Mouse (Mus musculus) liver (tissue): ENCODE results near the gene Tmem206.

Experiments
- DNase-seq: peaks from one replicate; pipeline ENCODE4 v3.0.0-alpha.2; 2020; ENCODE audit warnings: mixed read lengths

Tmem206 gene

DNA sequence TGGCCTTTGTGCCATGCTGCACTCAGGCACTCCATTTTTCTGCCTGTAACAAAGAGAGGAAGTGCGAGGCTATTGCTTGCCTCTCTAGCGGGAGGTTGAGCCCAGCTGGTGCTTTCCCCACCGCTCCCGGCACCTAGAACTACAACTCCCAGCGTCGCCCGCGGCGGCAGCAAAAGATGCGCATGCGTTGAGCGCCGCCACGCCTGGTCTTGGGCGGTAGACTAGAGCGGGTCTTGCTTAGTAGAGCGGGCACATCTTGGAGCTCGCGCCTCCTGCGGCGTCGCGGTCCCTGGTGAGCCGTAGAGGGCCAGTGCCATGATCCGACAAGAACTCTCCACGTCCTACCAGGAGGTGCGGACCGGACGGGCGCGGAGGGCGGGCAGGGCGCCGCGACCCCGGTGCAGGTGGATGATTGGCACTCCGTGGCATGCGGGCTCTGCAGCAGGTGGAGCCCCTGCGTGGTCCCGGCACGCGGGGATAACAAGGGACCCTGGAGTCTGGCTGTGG lies at the start of gene Tmem206:
Gene Tmem206 (plus strand): TSS at position 187 of the 507 bp plus-strand sequence.
- peak; percentile 96 for DNase-seq

DNA sequence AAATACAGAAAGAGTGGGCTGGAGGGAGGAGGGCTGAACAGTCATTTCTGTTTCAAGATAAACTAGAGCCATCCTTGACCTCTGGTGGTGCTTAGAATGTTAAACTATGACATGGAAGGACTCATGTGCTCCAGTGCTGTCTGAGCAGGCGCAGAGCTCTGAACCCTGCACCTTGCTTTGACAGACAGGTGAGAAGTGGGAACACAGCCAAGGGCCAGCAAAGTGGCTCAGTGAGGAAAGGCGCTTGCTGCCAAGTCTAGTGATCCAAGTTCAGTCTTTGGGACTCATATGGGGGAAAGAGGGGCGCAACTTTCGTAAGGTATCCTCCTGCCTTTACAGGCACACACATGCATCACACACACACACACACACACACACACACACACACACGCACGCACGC lies 49.5 kb upstream of the Tmem206 start:
- no peak for DNase-seq

DNA sequence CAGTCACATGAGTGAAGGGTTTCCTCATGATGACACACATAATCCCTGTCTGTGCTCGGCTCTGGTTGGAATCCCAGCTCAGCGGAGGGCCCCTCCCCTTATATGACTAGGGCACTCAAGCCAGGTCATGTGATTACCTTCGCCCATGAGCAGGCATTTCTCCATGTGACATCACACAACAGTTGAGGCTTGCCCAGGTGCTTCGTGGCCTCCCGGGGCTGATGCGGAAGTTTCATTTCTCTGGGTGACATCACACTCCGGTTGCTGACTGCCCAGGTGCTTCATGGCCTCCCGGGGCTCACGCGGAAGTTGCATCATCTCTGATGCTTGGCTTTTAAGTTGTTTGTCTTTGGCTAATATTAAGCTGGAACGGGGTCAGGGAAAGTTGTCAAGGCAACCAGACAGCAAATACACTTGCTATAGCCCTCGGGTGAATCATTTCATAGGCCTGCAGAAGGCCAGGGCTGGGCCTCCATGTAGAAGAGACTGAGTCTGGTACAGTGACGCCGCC lies 48.1 kb upstream of the Tmem206 start:
- DNase-seq = peak; percentile 47

DNA sequence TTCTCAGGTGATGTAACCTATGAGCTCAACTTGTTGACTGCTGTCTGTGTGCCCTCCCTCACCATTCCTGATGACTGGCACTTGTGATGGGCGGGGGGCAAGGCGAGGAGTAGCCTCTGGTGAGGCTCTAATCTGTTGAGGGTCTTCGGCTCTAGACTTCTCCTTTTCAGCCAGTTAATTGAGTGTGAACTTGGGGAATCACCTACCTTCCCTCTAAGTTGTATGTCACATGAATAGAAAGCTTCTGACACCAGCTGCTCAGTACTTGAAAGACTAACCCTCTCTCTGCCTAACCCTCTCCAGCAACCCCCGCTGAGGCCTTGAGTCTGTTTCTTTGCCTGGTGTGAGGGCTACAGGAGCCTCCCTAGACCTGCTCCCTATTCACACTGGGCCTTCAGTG lies 47.4 kb upstream of the Tmem206 start:
- no peak for DNase-seq

DNA sequence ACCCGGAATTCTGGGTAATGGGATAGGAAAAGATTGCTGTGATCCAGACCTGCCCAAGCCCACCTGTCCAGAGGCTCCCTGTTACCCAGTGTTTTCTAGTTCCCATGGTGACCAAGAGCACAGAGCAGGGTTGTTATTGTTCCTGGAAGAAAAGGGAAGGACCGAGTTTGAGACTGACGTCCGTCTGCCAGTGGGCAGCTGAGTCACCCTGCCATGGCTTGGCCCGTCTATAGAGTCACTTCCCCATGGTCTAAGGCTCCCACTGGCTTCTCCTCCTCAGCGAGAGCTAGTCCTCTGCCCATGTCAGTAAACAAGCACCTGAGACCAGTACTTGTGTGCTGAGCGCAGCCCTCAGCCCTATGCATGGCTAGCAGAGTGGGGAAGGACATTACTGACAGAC lies 44.5 kb upstream of the Tmem206 start:
- DNase-seq = no peak

DNA sequence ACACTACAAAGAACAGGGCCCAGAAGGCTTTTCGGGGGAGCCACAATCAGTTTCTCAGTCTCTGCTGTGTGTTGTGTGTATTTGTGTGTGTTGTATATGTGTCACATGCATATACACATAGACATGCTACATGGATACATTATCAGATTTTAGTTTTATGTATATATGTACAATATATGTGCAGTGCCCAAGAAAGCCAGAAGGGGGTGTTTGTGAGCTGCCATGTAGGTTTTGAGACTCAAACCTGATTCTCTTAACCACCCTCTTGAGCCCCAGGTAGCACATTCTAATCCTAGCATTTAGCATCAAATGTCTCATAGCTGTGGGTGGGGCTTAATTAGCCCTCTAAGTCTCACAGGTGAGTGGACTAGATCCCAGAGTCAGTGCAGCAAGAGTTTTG lies 43.4 kb upstream of the Tmem206 start:
- DNase-seq = no peak

DNA sequence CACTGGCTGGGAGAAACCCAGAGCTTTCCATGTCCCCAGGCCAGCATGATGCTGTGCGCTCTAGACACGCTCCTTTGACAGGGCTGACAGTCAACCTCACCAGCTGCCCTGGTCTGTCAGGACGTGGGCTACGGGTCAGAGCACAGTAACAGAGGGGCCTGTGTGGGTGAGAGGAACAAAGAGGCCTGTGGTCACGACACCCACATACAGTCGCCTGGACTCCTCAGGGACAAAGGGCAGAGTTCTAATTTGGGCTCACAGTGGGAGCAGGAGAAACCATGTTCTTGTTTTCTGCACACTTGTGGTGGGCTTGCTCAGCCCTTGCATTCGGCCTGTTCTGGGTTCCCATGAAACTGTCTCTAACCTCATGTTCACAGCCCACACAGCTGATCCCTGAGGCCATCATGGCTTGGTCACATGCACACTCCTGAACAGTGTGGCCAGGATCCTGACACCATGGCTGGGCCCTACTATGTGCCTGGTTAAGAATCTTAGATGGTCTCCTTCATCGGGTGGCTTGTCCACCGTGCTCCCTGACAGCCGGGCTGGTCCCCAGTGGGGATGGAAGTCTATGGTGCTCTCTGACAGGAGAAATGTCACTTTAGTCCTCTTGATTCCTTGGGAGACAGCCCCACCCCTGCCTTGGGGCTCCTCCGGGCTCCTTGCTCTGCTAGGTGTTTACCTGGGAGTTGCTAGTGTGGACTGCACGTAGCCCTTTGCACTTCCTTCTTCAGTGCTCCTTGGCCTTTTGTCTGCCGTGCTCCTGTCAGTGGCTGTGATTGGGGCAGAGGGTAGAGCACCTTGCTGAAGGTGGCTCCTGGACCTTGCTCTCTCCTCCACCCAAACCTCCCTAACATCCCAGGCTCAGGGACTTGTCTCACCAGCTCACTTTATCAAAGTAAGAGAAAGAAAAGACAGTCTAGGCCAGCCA lies 42.3 kb upstream of the Tmem206 start:
- DNase-seq = no peak

DNA sequence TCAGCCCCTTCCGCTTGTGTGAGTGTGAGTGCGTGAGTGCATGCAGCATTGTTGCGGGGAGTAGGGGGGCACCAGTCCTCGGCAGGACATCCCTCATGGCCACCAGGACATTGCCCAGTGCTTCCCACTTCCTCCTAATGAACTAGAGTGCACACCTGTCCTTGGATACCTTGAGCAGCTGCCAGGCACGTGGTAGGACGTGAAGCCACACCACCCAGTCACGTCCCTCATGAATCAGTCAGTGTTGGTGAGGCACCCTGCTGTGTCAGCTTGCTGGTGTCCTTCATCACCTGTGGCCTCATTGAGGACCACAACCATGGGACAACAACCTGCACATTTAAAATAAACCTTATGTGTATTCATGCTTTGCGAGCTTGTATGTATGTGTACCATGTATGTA lies 41.2 kb upstream of the Tmem206 start:
- DNase-seq = no peak

DNA sequence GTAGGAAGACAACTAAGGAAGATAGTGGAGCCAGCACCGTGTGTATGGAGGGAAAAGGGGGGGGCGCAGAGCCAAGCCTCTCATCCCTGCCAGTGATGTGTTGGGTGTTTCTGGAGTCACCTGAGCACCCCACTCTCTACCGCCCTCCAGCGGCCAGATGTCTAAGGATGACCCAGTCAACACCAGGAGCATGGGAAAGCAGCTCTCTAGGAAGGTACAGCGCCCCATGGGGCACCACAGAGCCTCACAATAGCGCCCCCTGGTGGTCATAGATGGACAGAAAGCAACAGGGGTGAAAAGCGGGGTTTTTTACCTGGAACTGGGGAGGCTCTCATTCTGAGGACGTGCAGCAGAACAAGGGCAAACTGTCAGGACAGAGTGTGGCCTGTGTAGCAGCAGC lies 37.0 kb upstream of the Tmem206 start:
- DNase-seq = peak; percentile 73

DNA sequence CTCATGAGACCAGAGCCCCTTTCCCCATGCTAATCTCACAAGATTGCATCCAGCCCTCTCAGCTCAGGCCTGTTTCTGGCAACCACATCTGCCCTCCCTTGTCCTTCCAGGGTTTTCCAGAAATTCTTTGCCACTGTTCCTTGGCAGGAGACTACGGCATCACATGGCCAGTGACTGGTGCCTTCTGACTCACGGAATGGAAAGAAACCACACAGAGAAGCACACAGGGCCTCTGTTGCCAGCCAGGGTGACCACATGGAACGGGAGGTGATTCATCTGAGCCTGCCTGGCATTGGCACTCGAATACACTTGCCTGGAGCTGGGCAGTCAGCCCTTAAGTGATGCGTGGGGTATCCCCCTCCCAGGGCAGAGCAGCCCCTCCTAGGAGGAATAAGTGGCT lies 33.4 kb upstream of the Tmem206 start:
- no peak for DNase-seq

DNA sequence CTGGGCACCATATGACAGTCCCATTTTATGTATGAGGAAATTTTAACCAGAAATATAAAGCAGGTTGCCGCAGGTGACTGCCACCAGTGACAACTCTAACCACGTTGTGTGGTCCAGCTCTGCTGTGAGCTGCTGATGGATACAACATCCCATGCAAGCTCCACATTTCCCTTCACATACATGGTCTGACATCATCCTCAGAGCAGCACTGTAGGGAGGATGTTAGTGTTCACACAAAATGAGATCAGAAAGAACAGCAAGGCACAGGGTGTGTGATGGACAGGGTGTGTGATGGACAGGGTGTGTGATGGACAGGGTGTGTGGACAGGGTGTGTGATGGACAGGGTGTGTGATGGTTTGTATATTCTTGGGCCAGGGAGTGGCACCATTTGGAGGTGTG lies 32.7 kb upstream of the Tmem206 start:
- DNase-seq = no peak

DNA sequence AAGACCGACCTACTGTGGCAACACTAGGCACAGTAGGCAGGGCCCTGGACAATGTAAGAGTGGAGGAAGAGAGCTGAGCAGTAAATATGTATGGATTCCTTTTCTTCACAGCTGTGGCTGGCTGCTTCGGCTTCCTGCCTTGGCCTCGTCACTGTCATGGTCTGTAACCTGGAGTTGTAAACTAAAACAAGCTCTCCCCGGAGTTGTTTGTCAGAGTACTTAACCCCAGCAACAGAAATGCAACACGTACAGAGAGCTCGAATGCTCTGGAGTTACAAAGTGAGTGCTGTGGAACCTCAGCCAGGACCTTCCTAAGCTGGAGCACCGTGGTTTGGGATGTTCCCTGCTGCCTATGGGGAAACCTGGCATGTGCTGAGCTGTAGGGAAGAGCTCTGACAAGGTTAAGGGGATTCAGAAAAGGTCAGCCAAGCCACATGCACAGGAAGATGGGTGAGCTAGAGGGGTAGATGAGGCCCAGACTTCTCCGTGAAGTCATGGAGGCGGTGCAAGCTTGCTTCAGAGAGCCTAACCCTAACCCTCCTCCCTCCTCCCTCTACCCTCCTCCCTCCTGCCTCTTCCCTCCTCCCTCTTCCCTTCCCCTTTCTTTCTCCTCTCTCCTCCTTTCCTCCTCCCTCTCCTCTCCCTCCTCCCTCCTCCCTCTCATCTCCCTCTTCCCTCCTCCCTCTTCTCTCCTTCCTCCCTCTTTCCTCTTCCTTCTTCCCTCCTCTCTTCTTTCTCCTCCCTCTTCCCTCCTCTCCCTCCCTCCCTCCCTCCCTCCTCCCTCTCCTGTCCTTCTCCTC lies 31.5 kb upstream of the Tmem206 start:
- no peak for DNase-seq

DNA sequence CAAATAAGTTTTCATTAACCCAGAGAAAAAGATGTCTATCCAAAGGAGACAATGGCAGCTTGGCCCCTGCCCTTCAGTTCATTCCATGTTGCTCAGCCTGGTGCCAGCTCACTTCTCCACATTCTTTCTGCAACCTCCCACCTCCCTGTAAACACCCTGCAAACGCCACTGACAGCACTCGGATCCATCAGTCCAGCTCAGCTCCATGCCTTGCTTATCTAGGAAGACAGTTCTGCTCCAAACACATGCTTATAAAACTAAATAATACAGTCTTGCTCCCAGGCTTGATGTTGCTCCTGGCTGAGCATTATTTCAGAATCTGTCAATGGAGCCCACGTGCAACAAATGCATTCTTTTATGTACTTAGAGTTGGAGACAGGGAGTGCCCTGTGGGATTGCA lies 29.9 kb upstream of the Tmem206 start:
- no peak for DNase-seq

DNA sequence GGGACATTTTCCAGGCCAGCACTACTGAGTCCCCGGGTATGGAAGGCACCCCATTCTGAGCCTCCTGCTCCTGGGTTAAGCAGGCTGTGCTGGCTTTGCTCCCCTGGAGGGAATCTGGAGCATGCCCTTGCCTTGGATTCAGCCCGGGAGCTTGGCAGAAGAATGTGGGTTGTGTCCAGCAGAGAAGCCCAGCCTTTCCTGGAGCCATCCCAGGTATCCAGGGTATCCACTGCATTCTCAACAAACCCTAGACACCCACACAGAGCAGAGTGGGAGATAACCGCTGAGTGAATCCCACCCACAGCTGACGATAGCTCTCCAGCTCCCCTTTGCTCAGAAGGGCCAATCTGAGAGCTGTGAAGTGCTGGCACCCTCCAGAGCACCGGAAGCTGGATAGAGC lies 29.3 kb upstream of the Tmem206 start:
- no peak for DNase-seq

DNA sequence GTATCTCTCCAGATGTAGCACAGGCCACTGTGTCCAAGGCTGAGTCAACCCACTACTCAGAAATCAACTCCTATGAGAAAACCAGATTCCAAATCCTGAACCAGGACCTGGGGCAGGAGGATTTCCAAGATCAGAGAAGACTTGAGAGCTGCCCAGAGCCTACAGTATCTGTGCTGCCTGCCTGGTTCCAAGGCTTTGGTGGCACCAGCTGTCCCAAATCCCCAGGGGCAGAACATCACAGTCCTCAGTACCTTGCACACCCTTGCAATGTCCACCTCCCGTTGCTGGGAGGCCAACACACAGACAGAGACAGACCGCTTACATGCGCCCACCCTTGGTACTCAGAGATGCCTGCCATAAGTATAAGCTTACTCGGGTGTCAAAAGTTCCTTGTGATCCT lies 27.4 kb upstream of the Tmem206 start:
- DNase-seq = no peak

DNA sequence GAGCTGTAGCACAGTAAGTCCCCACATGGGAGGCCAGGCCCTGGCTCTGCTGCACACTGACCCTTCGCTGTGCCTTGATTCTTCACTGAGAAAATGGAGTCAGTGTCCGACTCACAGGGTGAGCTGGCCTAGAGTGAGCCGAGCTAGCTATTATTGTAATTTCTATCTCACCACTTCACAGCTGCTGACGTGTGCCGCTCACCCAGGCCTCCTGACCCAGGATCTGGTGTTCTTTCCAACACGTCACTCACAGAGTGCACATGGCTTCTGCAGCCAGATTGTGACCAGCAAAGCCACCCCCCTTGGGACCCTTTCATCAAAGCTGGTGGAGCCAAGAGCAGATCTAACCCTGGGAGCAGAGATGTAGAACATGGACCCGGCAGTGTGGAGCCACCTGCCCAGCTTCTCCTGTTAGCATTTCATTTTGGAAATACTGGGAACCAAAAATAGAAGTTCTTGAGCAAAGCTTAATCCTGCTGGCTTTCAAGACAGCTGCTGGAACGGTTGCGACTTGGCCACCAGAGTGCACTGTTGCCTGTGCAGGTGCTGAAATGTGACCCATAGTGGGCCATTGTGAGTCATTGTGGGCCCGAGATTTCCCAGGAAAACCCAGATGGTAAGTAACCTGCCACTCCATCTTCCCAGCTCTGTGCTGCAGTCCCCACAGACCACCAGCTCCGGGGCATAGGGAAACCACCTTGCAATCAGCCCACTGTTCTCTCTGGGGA lies 26.3 kb upstream of the Tmem206 start:
- no peak for DNase-seq

DNA sequence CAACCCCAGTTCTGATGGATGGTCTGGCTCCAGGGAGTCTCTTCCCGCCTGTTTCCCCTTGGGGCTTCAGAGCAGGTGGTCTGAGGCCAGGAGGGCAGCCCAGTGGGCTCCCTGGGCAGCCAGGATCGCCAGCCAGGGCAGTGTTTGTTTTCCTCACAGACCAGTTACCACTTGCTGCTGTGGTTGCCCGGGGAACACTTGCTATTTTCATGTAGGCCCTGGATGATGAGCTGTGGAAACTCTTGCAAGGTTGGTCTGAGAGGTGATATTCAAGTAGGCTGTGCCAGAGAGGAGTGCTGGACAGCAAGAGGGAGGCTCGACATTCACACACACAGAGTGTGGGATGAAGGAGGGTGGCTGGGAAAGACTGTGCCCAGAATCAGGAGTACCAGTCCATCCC lies 23.8 kb upstream of the Tmem206 start:
- no peak for DNase-seq

DNA sequence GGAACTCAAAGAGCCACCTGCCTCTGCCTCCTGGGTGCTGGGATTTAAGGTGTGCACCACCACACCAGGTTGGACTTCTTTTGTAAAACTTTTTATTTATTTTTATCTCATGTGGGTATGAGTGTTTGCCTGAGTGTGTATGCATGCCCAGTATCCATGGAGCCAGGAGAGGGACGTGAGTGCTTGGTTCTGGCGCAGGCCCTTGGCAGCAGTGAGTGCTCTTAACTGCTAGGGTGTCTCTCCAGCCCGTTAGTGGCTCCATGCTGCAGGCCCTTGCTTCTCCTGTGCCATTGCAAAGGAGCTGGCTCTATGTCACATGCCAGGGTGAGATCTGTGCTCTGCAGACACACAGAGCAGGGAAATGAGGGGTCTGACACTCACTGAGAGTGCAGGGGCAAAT lies 22.0 kb upstream of the Tmem206 start:
- DNase-seq = no peak

DNA sequence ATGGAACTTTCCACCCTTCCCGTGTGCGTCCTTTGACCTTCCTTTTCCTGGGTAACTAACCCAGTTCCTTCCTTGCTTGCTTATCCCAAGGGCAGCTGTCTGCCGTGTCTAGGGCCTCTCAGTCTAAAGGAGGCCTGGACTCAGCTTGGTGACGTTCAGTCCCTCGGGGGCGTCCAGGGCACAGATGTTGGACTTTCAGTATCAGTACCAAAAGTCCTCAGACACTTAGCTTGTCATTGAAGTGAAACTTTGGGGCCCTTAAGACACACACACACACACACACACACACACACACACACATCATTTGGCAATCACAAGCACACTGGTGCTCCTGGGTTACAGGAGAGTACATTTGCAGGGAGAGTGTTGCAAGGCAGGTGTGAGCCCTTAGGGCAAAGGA lies 21.5 kb upstream of the Tmem206 start:
- DNase-seq = no peak

DNA sequence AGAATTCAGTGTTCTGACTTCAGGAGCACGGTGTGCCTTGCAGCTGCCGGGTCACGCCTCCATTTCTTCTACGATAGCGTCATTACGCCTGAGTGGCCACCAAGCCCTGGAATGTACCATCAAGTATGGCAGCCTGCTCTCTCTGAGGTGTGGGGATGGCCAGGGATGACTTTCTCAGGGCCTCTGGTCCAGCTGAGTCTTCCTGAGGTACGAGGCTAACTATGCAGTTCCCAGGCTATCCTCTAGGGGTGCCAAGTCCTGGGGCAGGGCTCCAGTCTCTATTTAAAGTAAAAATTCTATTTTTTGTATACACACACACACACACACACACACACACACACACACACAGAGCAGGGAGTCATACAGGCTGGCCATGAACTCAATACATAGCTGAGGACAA lies 20.1 kb upstream of the Tmem206 start:
- no peak for DNase-seq

DNA sequence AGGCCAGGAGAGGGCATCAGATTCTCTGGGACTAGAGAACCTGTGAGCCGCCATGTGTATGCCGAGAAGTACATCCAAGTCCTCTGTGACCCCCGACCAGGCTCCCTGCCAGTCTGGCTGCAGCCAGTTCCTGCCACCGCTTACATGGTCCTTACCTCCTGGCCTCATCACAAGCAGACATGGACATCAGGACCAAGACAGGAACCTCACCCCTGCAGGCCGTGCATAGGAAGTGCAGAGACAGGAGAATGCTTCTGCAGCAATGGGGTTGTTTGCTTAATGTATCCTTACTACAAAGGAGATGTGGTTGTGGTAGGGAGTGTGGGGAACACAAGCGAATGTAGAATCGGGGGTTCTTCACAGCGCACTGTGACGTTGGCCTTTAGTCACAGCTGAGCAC lies 19.4 kb upstream of the Tmem206 start:
- no peak for DNase-seq

DNA sequence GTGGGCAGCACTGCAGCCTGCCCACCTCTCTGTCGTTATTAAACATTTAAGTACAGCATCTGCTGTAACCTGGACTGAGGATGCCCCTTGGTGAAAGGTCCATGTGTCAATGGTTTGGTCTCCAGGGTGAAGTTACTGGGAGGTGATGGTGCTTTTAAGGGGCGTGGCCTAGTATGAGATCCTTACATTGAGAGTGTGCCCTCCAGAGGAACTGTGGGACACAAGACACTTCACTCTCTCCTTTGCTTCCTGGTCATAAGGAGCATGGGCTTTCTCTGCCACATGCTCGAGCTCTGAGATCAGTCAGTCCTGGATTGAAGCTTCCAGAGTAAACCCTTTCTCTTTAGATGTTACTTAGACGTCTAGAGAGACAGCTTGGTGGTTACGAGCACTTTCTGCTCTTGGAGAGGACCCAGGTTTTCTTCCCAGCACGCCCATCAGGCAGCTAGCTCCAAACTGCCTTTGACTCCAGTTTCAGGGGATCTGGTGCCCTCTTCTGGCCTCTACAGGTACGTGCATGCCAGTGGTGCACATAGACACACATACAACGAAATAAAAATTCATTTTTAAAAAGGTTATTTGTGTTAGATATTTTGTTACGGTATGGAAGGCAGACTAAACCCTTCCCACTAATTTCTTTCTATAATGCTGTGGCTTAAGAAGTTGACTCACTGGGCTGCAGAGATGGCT lies 17.8 kb upstream of the Tmem206 start:
- DNase-seq = no peak
